Mouse (Mus musculus) spleen, adult 2 months (tissue): ENCODE data around the gene Zc3h12b.
"Not testable (repeated sequence)": the region's sequence is repeated elsewhere in the genome, so short reads cannot be mapped to it uniquely, and the experiment has no call there.

Source experiments
- CTCF ChIP-seq: fragments of 200-500 bp; IDR thresholded peaks from 2 replicates; pipeline ENCODE4 v1.5.1; 2011; ENCODE audit warnings: mild to moderate bottlenecking, inconsistent platforms; ENCODE audit not compliant: insufficient read depth, insufficient read length, insufficient replicate concordance; ENCODE audit errors: extremely low read depth
- POLR2A ChIP-seq: fragments of 200-500 bp; IDR thresholded peaks from 2 replicates; pipeline ENCODE4 v1.6.1; 2011; ENCODE audit warnings: low read depth, low read length, inconsistent platforms

- not testable (repeated sequence) for TF ChIP-seq CTCF, POLR2A
Observed at GRCm38 (mm10) chrX:95957461-95957860, 246.0 kb downstream of the Zc3h12b start.
